Mouse (Mus musculus) left cerebral cortex, postnatal 4 days (tissue): ENCODE data around the gene Phf5a. TPM values are rescaled to one million over a fixed set of nuclear protein-coding genes. Genes with fewer than 3 reads are reported as not detected.

Source experiments
- DNase-seq: peaks from one replicate; pipeline ENCODE4 v3.0.0-alpha.2; 2022
- intact Hi-C: fragments of 180-260 bp; cut with DNase I; formaldehyde crosslinking; loops from one replicate; pipeline ENCODE4 v1.15.1; 2025
- total RNA-seq, 2 experiments: library from RNA; stranded (reverse); gene quantifications; 2 replicates each; pipeline ENCODE4 v1.2.3; 2021

The Phf5a gene
- total RNA-seq, 2 experiments from 2014 or later = 51.8 to 59.7 TPM

DNA sequence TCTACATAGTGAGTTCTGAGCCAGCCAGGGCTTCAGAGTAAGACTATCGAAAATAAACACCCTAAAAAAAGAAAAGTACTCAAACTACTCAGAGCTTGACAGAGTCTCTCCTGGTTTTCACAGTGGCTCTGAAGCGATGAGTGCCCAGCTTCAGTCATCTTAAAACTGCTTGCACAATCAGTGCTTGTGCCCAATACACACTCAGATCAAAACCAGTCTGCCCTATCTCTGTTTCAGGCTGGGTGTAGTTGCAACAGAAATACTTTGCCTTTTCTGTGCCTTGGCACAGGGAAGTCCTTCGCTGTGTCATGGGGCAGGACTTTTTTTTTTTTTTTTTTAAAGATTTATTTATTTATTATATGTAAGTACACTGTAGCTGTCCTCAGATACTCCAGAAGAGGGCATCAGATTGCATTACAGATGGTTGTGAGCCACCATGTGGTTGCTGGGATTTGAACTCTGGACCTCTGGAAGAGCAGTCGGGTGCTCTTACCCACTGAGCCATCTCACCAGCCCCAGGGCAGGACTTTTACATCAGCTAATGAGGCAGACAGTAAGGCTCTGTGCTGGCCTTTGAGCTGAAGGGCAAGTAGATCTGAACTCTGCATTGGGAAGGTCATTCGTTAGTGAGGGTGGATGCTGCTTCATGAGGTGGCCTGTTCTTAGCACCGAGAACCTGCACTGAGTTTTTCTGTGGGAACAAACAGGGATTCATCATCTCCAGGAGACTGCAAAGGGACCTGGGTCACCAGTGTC, 15.3 kb upstream of the Phf5a start:
- intact Hi-C loops = no loop called here
- no peak for DNase-seq

DNA sequence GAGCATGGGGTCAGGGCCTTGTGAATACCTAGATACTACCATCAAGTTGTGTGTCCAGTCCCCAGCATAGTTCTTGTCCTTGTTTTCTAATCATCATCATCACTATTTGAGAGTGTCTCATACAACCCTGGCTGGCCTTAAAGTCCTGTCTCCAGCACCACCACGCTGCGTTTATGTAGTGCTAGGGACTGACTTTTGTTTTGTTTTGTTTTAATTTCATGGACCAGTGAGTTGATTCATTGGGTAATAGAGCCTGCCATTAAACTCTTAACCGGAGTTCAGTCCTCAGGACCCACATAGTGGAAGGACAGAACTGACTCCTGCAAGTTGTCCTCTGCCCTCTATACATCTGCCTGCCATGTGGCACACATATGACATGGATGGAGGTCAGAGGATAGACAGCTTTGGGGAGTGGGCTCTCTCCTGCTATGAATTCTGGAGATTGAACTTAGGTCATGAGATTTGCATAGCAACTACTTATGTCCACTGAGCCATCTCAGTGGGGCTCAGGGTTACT, 13.8 kb upstream of the Phf5a start:
- intact Hi-C loops = no loop called here
- no peak for DNase-seq

DNA sequence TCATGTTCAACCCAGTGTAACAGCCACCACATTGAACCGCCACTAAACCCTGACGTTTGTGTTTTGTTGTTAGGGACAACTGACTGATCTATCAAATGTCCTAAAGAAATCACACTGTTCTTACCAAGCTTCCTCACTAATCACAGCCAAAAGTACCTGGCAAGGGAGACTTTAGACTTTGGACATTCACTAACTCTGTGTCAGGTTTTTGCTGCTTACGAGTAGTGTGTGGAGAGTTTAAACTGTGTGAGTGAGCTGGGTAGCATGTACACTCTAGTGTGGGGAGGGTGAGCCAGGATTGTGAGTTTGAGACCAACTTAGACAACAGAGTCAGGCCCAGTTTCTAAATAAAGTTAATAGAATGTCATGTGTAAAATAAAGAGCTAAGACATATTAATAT, 10.6 kb upstream of the Phf5a start:
- intact Hi-C loops = no loop called here
- DNase-seq = no peak

DNA sequence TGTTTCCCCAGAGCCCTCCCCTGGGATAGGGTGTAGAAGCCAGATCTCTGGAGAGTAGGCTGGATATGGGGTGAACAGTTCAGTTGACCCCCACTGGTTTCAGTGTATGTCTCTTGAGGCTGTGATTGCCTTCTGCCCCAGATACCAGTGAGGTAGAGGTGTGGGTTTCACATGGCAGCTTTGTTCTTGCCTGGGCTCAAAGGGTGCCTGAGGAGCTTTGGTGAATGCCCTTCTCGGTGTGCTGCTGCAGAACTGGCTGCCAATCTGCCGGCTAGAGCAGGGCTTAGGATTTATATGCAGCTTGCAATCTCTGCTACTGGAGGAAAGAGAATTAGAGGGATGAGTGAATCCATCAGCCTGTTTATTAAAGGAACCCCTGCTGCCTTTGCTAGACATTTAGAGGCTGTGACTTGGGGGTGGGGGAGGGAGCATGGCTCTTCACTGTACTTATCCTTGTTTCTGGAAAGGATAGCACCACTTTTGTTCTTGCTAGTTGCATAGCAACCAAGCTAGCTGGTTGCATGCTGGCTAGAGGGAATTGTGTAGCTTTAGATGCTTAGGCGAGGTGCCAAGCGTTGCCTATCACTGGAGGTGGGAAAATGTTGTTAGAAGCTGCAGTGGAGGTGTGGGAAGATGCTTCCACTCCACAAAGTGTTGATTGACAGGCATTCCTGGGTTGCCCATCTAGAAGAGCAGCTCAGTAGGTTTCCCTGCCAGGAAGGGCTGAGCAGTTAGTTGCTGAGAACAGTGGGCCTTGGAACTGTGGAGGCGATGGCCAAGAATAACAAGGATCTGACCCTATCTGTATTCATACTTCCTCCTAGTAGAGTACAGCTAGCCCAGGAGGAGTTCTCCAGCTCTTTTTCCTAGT, 8.1 kb upstream of the Phf5a start:
- DNase-seq = peak; percentile 65
- intact Hi-C loops = no loop called here

DNA sequence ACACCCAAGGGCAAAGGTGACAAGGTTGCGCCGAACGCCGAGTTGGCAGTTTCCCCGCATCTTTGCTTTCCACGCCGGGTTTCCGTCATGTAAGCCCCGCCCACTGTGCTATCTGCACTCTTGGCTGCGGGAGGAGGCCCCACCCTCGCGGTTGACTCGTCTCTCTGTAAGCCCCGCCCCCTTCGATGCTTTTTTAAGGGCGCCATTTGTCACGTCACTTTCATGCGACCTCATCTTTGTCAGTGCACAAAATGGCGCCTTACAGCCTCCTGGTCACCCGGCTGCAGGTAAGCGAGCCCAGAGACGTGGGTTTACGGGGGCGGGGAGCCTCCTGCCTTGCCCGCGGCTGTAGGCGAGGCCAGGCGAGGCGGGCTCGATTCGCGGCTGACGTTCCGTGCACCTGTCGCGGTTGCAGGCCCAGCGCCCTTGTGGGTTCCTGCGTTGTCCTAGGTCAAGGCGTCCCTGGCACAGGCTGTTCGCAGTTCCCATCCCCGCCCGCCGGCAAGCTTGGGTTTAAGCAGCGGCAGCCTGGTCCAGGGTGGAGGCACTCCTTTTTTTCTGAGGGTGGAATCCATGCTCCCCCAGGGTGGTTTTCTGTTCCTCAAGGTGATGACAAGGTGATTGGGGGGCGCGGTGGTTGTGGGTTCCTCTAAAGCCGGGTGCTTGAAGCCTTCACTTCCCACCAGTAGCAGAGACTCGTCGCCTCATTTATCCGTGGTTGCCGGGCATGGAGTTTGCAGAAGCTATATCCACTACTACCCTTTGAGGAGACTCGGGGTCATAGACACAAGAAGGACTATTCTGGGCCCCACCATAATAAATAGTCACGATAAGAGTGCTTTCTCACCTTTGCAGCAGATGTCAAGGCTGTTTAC, 788 bp upstream of the Phf5a start, which contains the start of gene Aco2:
Aco2 (plus strand) TSS at position 48 of the 875 bp plus-strand sequence.
- intact Hi-C loops = no loop called here
- peak; percentile 99 for DNase-seq

DNA sequence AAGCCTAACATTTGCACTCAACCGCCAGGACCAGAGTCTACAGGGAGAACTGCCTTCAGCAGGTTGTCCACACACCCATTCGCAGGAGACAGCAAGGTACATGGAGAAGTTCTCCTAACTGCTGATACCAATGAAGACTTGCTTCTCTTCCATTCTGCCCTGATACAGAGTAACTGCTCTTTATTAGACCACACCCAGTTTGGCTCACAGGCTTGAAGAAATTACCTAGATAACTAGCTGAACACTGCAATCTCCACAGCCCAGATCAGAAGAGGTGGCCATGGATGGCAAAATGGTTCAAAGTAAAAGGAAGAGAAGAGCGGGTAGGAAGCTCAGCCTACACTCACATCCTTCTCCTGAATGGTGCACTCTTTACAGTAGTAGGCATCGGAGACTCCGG, 1.7 kb downstream of the Phf5a start:
- intact Hi-C loops = no loop called here
- no peak for DNase-seq

DNA sequence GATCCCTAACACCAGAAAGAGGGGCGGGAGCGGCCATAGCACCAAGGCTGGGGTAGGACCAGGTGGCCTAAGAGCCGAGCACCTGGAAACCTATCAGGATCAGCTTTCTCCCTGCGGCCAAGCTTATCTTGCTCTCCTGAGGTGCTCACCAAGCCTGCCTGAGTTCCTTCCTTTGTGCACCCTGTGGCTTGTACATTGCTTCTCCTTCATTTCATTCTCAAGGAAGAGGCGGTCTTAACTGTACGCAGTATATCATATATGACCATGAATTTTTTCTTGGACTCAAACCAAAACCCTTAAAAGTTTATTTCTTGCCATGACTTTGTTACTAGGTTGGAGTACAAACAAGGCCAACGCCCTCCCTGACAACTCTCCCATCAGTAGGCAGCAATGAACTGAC, 7.5 kb downstream of the Phf5a start:
- intact Hi-C loops = no loop called here
- DNase-seq = no peak

DNA sequence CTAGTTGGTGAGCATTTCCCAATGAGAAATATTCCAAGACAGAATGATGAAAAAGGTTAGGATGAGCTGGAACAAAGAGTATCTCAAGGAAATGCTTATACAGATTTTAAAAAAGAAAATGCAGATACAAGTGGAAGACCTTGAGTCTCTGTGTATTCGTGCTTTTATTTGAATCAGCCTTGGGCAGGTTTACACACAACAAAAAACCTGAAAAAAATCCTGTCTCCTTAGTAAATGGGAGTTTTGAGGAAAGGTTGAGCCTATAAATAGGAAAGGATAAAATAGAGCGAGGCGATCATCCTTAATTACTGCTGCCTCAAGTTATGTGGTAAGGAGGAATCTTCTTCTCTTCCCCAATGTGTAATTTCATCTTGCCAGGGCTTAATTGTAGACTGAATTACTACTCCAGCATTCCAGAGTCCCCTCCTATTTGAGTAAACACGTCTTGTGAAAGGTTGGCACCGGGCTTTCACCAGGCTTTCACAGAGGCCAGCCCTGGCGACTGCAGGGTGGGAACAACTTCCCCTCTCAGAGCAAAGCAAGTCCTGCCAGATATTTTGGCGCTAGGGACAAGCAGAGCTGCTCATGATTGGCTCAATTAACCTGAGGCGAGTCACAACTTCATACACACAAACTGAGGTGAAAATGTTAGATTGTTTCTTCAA, 11.1 kb downstream of the Phf5a start:
- peak; percentile 28 for DNase-seq
- intact Hi-C loops = no loop called here

DNA sequence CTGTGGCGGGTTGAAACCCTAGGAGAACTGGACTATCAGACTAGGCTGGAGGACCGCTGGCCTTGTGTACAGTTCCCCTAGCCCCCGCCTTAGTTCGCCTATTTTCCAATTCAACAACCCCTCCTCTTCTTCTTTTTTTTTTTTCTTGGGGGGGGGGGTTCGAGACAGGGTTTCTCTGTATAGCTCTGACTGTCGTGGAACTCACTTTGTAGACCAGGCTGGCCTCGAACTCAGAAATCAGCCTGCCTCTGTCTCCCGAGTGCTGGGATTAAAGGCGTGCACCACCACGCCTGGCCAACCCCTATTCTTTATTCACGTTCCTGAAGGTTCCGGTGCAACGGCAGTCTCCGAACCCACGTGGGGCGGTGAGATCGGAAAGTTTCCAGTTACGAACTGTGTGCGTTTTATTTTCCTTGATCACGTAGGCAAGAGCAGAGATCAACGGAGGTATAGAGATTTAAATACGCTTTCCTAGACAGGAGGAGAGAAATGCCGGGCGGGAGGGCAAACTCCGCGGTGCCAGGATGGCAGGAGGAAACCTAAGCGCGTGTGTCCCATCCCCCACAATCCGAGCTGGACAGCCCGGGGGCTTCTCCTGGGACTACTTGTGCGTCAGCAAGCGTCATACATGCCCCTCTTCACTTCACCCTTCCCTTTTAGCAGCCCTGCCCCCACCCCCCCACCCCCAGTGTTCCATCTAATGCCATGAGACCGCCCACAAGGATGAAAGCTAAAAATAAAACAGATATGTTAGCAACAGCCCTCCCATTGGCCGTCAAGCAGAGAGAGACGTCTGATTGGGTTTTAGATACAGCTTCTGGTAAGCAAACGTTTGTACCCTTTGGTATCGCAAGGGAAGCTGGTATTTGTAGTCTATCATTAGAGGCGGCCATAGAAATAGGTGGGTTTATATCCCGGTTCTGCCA, 12.1 kb downstream of the Phf5a start:
- peak; percentile 89 for DNase-seq
- intact Hi-C loops = no loop called here

DNA sequence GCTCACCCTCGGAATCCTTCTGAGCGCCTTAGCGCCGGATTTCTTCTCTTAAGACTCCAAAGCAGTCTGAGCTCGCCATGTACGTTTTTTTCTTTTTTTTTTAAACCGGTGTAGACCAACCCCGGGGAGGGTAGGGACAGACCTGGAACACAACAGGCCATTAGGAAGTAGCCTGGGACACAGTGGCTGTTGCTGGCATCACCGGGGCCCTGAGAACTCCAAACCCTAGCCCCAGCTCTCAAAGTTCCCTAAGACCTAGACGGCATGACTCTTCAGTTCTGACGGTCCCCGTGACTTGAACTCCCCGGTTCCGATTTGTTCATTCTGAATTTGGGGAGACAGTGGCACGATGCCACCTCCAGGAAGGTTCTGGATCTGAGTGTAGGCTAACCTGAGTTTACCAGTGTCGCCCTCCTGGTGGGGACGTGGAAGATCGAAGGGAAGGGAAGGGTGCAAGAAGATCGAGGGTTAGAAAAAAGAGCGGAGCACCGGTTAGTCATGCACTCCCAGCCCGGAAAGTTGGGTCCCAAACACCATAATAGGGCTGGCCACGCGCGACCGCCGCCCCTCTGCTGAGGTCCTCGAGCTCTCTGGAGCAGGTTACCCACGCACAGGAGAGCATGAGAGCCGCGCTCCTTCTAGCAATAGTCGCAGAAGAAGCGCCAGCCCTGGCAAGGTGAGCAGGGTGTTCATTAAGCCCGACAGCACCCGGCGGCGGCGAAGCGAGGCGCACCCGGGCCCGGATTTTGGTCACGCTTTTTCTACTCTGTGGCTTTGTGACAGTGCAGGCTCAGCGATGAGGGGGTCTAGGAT, 13.0 kb downstream of the Phf5a start, which contains the start of gene Tob2:
Tob2 (minus strand) TSS at position 280 of the 813 bp plus-strand sequence.
- intact Hi-C loops = no loop called here

DNA sequence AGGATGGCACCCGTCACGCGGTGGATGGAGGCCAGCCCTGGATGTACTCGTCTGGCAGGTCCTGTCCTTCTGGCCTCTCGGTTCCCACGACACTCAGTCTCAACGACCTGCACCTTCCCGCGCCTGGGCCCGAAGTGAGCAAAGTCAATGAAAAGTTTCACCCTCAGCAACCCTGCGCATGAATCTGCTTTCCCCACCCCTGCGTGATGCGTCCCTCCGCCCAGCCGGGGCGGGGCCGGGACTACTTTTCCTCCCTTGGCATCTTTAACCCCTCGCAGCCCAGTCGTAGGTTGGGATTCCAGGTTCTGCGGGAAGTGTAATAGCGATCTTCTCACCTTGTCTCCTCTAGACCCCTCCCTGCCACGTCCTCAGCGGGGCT, 13.6 kb downstream of the Phf5a start:
- intact Hi-C loops = no loop called here
- peak; percentile 88 for DNase-seq

More for the DNA sequence above, 13.0 kb downstream of the Phf5a start, which contains the start of gene Tob2:
- DNase-seq = peak; percentile 59

DNA sequence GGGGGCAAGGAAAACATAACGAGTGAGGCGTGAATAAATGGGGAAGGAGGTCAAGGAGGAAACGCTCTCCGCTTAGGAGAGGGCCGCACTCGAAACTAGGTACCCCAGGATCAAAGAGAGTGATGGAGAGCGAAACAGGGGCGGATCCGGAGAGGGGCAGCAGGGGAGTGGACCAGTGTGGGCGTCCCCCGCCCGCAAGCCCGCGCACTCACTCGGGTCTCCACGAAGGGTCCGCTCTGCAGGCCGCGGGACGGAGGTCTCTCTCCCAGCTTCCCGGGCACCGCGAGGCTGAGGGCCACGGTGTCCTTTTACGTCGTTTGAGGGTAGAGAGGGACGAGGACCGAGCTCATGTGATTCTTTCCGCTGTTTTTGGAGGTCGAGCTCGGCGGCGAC, 14.0 kb downstream of the Phf5a start:
- intact Hi-C loops = no loop called here
- DNase-seq = peak; percentile 41

DNA sequence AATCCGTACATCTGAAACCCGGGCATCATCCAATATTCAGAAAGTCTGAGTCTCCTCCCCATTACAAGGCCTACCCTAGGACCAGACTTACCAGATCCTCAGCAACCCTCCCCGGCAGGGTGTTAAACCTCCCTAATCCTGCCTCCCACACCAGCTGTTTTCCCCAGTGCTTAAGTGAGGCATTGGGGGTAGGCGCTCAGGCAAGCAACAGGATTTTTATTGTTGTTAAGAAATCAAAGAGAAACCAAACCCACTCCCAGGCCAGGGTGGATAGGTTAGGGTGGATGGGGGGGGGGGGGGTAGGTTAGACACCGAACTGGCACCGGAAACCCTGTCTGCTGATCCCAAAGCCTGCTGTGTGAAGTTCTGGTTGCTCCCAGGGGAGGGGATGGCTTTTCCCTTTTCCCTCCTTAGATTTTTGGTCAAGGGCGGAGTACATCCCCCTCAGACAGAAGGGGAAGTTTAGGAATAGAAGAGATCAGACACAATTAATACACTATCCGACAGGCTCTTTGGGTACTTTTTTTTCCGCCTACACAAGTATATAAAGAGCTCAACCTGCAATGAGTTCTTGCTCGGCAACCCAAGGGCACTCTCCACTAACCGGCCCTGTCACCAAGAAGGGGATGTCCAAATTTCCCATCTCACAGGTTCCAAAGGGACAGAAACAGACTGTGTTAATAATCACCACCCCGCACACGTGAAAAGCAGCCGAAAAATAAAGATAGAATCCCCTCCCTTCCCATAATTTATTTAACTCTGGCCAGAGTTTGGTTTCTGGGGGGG, 14.6 kb downstream of the Phf5a start:
- intact Hi-C loops = no loop called here
- no peak for DNase-seq

DNA sequence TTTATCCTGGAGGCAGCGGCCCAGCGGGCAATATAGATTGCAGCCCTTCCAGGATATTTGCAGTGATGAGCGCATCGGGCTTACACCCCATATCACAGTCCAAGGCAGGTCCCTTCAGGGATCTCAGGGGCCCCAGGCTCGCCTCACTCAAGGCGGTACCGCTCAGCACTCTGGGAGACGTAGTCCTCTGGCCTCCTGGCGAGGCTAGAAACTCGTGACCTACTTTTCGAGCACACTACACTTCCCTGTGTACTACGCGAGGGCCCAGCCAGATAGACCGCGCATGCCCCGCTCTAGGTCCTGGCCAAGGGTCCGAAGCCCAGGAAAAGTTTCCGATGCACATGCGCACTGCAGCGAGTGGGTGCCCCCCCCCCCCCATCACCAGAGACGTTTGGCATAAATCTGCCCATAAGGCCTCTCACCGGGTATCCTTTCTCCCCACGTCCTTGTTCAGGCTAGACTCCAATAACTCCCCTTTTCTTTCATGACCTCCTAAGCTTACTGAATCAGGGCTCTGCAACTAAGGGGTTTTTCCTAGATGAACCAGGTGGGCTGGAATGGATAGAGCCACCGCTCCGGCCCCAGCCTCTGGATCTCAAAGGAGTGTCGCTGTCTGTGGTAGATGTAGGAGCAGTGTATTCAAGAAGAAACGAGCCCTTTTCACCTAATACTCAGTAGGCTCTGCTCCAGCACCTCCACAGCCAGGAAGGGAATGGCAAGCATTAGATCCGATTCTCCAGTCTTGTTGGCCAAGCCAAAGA, 15.5 kb downstream of the Phf5a start:
- intact Hi-C loops = no loop called here
- peak; percentile 89 for DNase-seq

DNA sequence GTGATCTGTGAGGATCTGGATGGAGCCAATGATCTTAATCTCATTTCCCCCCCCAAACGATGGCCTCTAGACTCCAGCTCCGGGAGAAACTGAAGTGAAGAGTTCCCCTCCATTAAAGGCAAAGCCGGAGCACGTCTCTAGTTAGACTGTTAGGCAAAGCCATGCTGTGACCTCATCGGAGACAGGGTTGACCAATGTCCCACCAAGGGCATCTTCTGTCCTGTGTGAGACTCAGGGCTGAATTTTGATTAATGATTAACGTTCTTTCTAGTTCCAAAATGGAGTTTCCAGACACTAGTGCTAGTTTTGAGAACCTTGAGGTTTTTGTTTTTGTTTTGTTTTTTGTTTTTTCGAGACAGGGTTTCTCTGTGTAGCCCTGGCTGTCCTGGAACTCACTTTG, 18.6 kb downstream of the Phf5a start:
- intact Hi-C loops = no loop called here
- no peak for DNase-seq

DNA sequence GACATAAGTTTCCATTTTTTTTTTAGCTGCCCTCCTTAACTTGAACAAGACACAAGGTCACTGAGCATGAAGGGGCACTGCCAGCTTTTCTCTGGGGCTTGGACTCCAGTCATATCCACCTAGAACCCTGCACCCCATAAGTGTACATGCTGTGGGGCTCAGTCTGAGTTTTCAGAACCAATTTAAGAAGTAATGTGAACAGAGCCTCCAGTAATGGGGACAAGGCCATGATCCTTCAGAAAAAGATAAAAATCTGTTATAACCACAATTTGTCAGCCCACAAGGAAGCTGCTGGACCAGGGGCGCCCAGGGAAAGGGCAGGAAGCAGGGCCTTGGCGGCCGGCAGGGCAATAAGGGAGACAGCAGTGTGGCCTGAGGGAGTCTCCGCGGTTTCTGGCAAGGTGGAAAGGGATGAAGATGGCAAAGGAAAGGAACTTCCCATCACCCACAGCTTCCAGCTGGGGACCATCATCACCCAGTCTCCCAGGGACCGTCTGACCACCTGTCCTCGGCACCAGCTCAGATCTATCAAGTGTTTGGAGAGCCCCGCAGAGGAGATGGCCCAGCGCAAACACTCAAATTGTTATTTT, 19.2 kb downstream of the Phf5a start:
- intact Hi-C loops = no loop called here
- no peak for DNase-seq
